Mouse (Mus musculus) megakaryocyte progenitor cell, adult 5-6 weeks (primary cell): Measurements from ENCODE around the gene Letmd1. TPM values are rescaled to one million over a fixed set of nuclear protein-coding genes. Genes with fewer than 3 reads are reported as not detected.
A peak's percentile ranks its signal among the peaks of the same experiment; 100 is the strongest.
"Not testable (repeated sequence)": the region's sequence is repeated elsewhere in the genome, so short reads cannot be mapped to it uniquely, and the experiment has no call there.

ENCODE experiments used
- ATAC-seq: replicated peaks from 2 replicates; pipeline ENCODE4 v1.8.0; 2016; ENCODE audit warnings: mild to moderate bottlenecking, moderate TSS enrichment, inconsistent platforms; ENCODE audit not compliant: poor library complexity
- total RNA-seq, 2 experiments: library from RNA; stranded (forward) in 1 of 2; stranded (reverse) in 1 of 2; fragments of 157-497, 149-512 nt in 1 of 2; fragments of 200-1000 nt in 1 of 2; gene quantifications; 2 replicates each; pipeline versions ENCODE4 v1.2.3 to v1.2.4; 2015 to 2017

The Letmd1 gene
- total RNA-seq, 2 experiments from 2014 or later, result 22.2 to 37.2 TPM

GRCm38 (mm10) chr15:100449495-100449894, 19.3 kb upstream of the Letmd1 start:
- peak; percentile 44; the same call in 1 of the 2 replicates for ATAC-seq

GRCm38 (mm10) chr15:100451245-100451644, 17.6 kb upstream of the Letmd1 start:
- no peak for ATAC-seq

- no peak for ATAC-seq
These were observed 16.3 kb upstream of the Letmd1 start for GRCm38 (mm10) chr15:100452486-100452885.

DNA sequence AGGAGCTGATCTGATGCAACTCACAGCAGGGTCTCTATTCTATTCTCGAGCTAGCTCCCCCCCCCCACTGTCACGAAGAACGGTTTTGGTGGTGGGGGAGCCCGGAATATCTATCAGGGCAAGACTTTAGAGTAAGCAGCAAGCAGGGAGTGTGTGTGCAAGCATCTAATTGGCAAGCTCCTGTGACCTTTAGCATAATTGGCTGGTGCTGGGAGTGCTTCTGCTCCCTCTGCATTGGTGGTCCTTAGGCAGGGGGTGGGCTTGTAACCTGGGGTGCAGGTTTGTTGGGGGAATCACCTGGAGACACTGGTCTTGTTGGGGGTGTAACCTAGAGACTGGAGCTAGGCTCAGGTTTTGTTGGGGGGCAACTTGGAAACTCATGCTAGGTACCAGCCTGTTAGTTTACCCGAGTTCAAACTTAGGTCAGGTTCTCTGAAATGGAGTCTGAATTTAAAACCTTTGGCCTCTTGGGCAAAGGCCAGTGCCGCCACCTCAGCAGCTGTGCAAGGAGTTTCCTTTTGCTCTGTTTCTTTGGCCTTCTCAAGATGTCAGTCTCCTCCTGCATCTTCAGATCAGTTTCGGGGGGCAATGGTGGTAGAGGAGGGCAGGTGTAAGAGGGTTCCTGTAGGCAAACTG, 12.3 kb upstream of the Letmd1 start:
- no peak for ATAC-seq

- peak; percentile 78 for ATAC-seq
These were observed 11.5 kb upstream of the Letmd1 start for GRCm38 (mm10) chr15:100457340-100457739.

DNA sequence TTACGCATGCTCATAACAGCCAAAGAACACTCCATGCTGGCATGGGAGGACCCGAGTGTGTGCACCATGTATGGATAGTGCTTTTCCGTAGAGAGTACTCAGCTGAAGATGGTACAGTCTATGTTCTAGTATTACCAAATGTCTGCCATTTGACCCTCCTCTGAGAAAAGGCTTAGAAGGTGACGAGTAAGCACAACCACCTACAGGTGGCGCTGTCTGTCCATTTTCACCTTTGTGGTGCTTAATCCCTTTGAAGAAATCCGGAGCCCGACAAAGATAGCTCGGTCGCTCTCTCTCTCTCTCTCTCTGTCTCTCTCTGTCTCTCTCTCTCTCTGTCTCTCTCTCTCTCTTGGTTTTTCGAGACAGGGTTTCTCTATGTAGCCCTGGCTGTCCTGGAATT, 10.8 kb upstream of the Letmd1 start:
- peak; percentile 69 for ATAC-seq

DNA sequence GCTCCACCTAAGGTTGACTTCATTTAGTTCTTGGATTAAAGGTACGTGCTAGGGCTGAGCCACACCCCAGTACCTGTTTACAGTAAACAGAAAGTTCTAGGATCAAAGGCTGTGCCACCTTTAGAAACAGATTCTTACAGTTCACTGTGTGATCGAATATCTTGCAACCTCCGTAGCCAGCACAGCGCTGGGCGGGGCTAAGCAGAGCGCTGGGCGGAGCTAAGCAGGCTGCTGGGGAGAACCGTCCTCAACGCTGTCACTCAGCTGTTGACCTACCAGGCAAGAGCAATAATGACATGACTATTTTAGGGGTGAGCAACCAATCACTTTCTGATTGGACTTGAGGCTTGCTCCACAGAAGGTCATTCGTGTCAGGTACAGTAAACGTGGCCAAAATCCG, 7.9 kb upstream of the Letmd1 start:
- peak; percentile 76 for ATAC-seq

DNA sequence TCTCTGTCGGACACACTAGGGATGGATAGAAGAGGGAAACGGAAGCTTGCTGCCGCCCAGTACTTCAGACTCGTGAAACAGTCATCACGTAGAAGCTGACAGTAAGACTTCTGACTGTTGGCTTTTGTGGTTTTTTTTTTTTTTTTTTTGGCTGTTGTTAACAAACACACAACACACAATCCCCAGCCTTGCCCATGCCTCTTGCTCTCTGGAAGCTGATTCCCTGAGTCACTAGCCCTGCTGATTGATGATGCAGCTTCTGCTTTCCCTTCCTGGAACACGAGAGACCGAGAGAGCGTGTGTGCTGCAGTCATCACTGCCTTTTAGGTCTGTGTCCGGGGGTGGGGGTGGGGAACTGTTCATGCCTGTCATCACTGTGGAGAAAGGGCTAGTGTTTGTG, 7.2 kb upstream of the Letmd1 start:
- ATAC-seq, result peak; percentile 32

DNA sequence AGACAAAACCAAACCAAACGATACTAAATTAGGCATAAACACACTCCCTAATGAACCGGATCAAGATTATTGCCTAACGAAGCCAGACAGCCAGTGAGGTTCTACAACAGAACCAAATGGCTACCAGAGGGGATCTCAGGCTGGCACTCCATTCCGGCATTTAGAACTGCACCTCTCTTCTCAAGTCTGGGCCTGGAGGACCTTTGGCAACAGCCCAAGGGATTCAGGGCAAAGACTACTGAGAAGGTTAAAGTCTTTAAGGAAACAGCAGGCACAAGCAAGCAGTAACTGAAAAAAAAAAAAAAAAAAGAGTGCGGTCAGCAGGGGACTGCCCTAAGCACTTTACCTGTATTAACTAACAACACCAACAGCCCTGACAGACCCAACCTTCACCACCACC, 6.7 kb upstream of the Letmd1 start:
- ATAC-seq, result no peak

DNA sequence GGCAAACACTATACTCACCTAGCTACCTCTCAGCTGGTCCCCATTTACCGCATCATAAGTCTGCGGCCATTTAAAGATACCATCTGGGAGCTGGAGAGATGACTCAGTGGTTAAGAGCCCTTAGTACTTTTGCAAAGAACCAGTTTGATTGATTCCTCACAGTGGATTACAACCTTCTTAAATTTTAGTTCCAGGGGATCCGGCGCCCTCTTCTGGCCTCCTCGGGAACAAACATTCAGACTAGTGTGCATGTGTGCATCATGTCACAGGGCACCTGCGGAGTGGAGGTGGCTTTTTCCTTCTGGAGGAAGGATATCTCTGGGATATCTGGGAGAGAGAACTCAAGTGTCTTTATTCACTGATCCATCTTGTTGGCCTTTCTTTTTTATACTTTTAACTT, 5.1 kb upstream of the Letmd1 start:
- peak; percentile 56 for ATAC-seq

GRCm38 (mm10) chr15:100465432-100465831, 3.4 kb upstream of the Letmd1 start:
- ATAC-seq, result no peak

GRCm38 (mm10) chr15:100467738-100468137, 1.1 kb upstream of the Letmd1 start:
- ATAC-seq, result no peak

GRCm38 (mm10) chr15:100469189-100469545, 344 bp downstream of the Letmd1 start:
- peak; percentile 7; the same call in 1 of the 2 replicates for ATAC-seq

DNA sequence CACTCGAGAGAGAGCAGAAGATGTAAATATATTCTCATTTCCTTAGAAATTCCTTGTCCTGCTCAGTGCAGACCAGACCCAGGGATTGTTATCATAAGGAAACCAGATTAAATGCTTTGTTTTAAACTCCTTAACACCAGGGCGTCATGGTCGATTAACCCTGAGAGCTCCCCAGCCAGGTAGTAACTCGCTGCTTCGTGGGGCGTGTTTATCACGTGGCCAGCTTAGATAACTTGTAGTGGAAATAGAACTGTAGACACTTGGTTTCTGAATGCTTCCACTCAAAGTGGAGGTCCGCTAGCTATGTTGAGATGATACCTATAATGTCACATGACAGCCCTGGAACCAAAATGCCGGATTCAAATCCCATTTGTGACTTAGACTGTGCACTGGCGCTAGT, 1.2 kb downstream of the Letmd1 start:
- ATAC-seq, result no peak

DNA sequence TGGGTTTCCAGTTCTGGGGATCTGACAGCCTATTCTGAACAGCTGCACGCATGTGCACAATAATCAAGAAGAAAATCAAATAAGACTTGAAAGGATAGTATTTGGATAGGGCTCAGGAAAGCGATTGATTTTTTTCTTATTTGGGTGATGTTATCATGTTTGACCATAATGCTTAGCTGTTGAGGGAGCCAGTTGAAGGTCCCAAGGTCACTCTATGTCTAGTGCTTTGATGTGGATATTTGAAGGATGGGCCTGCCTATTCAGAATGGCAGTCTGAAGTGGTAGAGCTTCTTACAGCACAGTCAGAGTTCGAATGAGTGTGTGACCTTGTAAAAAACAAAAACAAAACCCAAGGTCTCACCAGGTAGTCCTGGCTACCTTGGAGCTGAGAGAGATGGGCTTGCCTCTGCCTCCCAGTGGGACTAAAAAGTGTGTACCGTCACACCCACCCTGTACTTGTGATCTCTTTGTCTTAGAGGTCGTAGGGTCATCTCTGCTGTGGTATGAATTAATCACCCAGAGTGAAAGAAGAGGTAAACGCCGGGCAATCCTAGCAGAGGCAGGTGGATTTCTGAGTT, 5.2 kb downstream of the Letmd1 start:
- no peak for ATAC-seq

- ATAC-seq, result no peak
These were observed 9.5 kb downstream of the Letmd1 start for GRCm38 (mm10) chr15:100478351-100478750.

GRCm38 (mm10) chr15:100478925-100479324, 10.1 kb downstream of the Letmd1 start:
- no peak for ATAC-seq

DNA sequence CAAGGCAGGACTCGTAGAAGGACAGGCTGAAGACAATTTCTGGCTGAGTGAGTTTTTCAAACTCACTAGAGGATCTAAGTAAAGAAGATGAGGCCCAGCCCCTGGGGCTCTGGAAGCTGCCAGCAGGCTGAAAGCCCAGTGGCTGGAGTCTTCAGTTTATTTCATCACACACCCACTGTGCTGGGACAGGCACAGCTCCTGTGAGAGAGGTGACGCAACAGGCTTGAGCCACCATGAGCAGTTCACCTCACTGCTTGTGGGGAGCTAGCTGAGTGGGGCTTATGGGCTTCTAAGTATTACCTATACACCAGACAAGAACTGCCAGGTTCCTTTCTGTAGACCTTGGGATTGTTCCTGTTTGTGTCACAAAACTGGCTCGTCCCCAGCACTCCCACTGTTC, 16.8 kb downstream of the Letmd1 start:
- ATAC-seq, result peak; percentile 84

DNA sequence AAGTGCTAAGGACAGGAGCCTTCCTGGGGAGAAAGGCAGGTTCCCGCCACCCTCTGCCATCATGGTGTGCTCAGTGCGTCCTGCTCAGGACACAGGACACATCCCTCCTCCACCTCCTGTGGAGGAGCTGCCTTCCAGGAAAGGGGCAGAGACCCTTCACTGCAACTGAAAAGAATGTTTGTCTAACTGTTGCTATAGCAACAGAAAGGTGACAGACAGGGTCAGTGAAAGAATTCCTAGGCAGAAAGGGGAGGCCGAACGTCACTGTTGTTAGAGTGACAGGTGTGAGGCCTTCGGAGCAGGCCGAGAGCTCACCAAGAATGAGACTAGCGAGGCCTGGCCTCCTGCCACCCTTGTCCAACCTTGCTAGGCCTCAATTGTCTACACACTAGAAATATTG, 17.6 kb downstream of the Letmd1 start:
- ATAC-seq, result no peak

- ATAC-seq, result no peak
These were observed 18.2 kb downstream of the Letmd1 start for GRCm38 (mm10) chr15:100487050-100487449.

DNA sequence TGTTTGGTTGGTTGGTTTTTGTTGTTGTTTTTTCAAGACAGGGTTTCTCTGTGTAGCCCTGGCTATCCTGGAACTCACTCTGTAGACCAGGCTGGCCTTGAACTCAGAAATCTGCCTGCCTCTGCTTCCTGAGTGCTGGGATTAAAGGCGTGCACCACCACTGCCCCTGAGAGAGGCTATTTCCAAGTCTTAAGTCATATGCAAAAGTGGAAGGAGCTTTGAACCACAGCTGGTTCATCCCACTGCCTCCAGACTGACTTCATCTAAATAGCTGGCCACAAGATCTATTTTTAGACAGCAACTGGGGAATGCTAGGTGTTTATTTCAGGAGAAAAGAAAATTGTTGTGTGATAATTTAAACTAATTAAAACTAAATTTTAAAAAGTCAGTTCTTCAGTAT, 19.5 kb downstream of the Letmd1 start:
- ATAC-seq, result not testable (repeated sequence)

DNA sequence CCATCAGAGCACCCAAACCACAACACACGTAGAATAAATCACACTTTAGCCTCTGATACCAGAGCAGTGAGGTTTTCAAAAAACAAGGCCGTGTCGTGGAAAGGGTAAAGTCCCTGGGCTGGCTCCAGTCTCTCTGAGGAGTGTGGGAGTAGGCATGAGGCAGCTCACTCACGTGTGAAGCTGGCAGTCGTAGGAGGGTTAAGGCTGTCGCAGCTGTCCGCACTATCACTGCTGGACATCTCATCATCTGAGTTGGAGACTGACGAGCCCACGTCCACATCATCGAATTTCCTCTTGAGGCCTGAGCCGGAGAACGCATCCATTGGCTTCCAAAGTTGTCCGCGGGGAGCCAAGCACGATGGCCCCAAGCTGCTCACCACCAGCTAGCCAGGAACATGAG, 20.4 kb downstream of the Letmd1 start:
- no peak for ATAC-seq

- no peak for ATAC-seq
These were observed 23.1 kb downstream of the Letmd1 start for GRCm38 (mm10) chr15:100491966-100492365.
